Mouse (Mus musculus) spleen, postnatal 0 days (tissue): ENCODE measurements around the gene Jmjd4. TPM values are rescaled to one million over a fixed set of nuclear protein-coding genes. Genes with fewer than 3 reads are reported as not detected.

Experiments
- polyA plus RNA-seq: library from polyadenylated mRNA; unstranded; fragments of >200 nt; fragmentation: Nextera tagmentation; extraction: Ambion mirVana; gene quantifications from 2 replicates; pipeline ENCODE4 v1.2.1, GENCODE M21; 2015

Gene Jmjd4
- polyA plus RNA-seq, result 4.1 and 4.5 TPM in 2 replicates

GRCm38 (mm10) chr11:59449741-59450229 lies at the start of gene Jmjd4:
Jmjd4 (plus strand) TSS chr11:59450045.

DNA sequence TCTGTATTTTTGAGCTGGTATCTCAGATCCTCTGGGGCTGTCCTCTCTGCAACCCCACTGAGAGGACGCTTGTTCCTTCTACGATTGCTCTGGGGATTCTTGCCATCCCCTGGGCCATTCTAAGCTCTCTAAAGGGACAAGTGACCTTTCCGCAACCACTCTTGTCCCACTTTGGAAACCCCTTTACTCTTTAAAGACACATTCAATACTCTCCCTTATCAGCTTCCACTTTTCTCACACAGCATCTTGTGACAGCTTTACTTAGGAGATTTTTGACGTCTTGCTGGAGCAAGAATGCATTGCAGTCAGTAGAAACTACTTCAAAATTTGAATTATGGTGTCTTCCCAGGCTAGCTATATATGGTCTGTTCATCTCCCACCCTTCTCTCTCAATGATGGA lies 1.2 kb downstream of the Jmjd4 start, which contains the start of gene Snap47:
Gene Snap47 (minus strand): TSS at position 101 of the 400 bp plus-strand sequence.

GRCm38 (mm10) chr11:59472326-59472677 lies 22.5 kb downstream of the Jmjd4 start, which contains the start of gene Zfp867:
Zfp867 (minus strand) TSS chr11:59472474.

Other genes with a start within 250 kb of the Jmjd4 start
- 67.0 and 70.0 TPM in 2 replicates for gene Mrpl55, start 247.6 kb upstream of the Jmjd4 start, polyA plus RNA-seq
- 34.5 and 37.9 TPM in 2 replicates for gene 2310033P09Rik, start 241.7 kb upstream of the Jmjd4 start, polyA plus RNA-seq
- gene Arf1, start 221.8 kb upstream of the Jmjd4 start, polyA plus RNA-seq, result 241 and 269 TPM in 2 replicates
- 0.08 TPM in 1 of 2 replicates, not detected in the other for gene Wnt3a, start 159.3 kb upstream of the Jmjd4 start, polyA plus RNA-seq
- gene Wnt9a, start 143.1 kb upstream of the Jmjd4 start, polyA plus RNA-seq, result 0.88 and 1.5 TPM in 2 replicates
- gene Prss38, start 74.4 kb upstream of the Jmjd4 start, polyA plus RNA-seq, result not detected in 2 replicates
- 12.1 and 12.5 TPM in 2 replicates for gene Snap47, start 1.1 kb downstream of the Jmjd4 start, polyA plus RNA-seq
- 1.6 and 2.5 TPM in 2 replicates for gene Zfp867, start 22.4 kb downstream of the Jmjd4 start, polyA plus RNA-seq
- 5.7 and 6.3 TPM in 2 replicates for gene Zkscan17, start 76.7 kb downstream of the Jmjd4 start, polyA plus RNA-seq
- 2.2 and 3.3 TPM in 2 replicates for gene Nlrp3, start 91.5 kb downstream of the Jmjd4 start, polyA plus RNA-seq
- gene Olfr222, start 126.2 kb downstream of the Jmjd4 start, polyA plus RNA-seq, result not detected in 2 replicates
- gene Olfr223, start 143.2 kb downstream of the Jmjd4 start, polyA plus RNA-seq, result not detected in 2 replicates
- gene Mprip, start 211.3 kb downstream of the Jmjd4 start, polyA plus RNA-seq, result 19.7 and 23.9 TPM in 2 replicates